Mouse (Mus musculus): Measurements from ENCODE around the gene Tmem209.
A peak's percentile ranks its signal among the peaks of the same experiment; 100 is the strongest.

Gene Tmem209

GRCm38 (mm10) chr6:30538240-30538639, 28.7 kb upstream of the Tmem209 start:
- no peak for DNase-seq (ENCODE audit: low read depth)

GRCm38 (mm10) chr6:30535340-30535739, 25.8 kb upstream of the Tmem209 start:
- peak; percentile 55 for DNase-seq (ENCODE audit: low read depth)

- no peak for DNase-seq (ENCODE audit: low read depth)
These were observed 19.2 kb upstream of the Tmem209 start for GRCm38 (mm10) chr6:30528800-30529199.

- DNase-seq (ENCODE audit: low read depth): no peak
These were observed 17.3 kb upstream of the Tmem209 start for GRCm38 (mm10) chr6:30526586-30527515.

- DNase-seq (ENCODE audit: low read depth): no peak
These were observed 16.1 kb upstream of the Tmem209 start for GRCm38 (mm10) chr6:30525456-30526332.

GRCm38 (mm10) chr6:30520400-30520799, 10.8 kb upstream of the Tmem209 start:
- peak; percentile 19 for DNase-seq (ENCODE audit: low read depth)

GRCm38 (mm10) chr6:30514242-30514641, 4.7 kb upstream of the Tmem209 start:
- DNase-seq (ENCODE audit: low read depth): no peak

- DNase-seq (ENCODE audit: low read depth): no peak
These were observed 708 bp upstream of the Tmem209 start for GRCm38 (mm10) chr6:30510291-30510690.

- peak; percentile 47 for DNase-seq (ENCODE audit: low read depth)
These were observed 759 bp downstream of the Tmem209 start for GRCm38 (mm10) chr6:30508824-30509223.

- DNase-seq (ENCODE audit: low read depth): peak; percentile 35
These were observed 10.5 kb downstream of the Tmem209 start for GRCm38 (mm10) chr6:30499049-30499448.

GRCm38 (mm10) chr6:30486504-30486903, 23.1 kb downstream of the Tmem209 start:
- no peak for DNase-seq (ENCODE audit: low read depth)

GRCm38 (mm10) chr6:30482908-30483307, 26.7 kb downstream of the Tmem209 start:
- DNase-seq (ENCODE audit: low read depth): no peak

- no peak for DNase-seq (ENCODE audit: low read depth)
These were observed 30.2 kb downstream of the Tmem209 start for GRCm38 (mm10) chr6:30479418-30479817.

- DNase-seq (ENCODE audit: low read depth): no peak
These were observed 31.8 kb downstream of the Tmem209 start for GRCm38 (mm10) chr6:30477784-30478183.

GRCm38 (mm10) chr6:30477210-30477714, 32.3 kb downstream of the Tmem209 start:
- no peak for DNase-seq (ENCODE audit: low read depth)

GRCm38 (mm10) chr6:30476025-30476765, 33.4 kb downstream of the Tmem209 start:
- DNase-seq (ENCODE audit: low read depth): no peak

- DNase-seq (ENCODE audit: low read depth): no peak
These were observed 37.9 kb downstream of the Tmem209 start for GRCm38 (mm10) chr6:30471706-30472105.

- no peak for DNase-seq (ENCODE audit: low read depth)
These were observed 40.2 kb downstream of the Tmem209 start for GRCm38 (mm10) chr6:30469370-30469769.

- DNase-seq (ENCODE audit: low read depth): peak; percentile 22
These were observed 40.9 kb downstream of the Tmem209 start for GRCm38 (mm10) chr6:30468684-30469083.

GRCm38 (mm10) chr6:30468058-30468457, 41.5 kb downstream of the Tmem209 start:
- DNase-seq (ENCODE audit: low read depth): no peak

- DNase-seq (ENCODE audit: low read depth): no peak
These were observed 44.0 kb downstream of the Tmem209 start for GRCm38 (mm10) chr6:30465586-30465985.

- DNase-seq (ENCODE audit: low read depth): no peak
These were observed 46.8 kb downstream of the Tmem209 start for GRCm38 (mm10) chr6:30462822-30463221.
